Mouse (Mus musculus): ENCODE data around the gene Slit3.

GRCm38 (mm10) chr11:35470853-35471252 lies 349.8 kb downstream of the Slit3 start:
- TF ChIP-seq POLR2AphosphoS5 (IDR thresholded peaks at IDR 0.05; ENCODE audit: insufficient replicate concordance, low read depth, low read length) (no peak), GATA1 (IDR thresholded peaks at IDR 0.05; ENCODE audit: borderline replicate concordance, low read length) (no peak), CTCF (IDR thresholded peaks at IDR 0.05; ENCODE audit: low read depth, low read length) (no peak), GATA2 (IDR thresholded peaks at IDR 0.05; ENCODE audit: borderline replicate concordance, low read depth, low read length) (no peak)

Measured in G1E (cell line).